Mouse (Mus musculus) mouse embryonic stem cell (cell line): ENCODE data around the gene Bco2.

Experiments used
- in situ Hi-C, 2 experiments: fragments of 300-500 bp; cut with MboI; formaldehyde crosslinking; loops; 1 replicate in 1 of 2; 3 replicates in 1 of 2; pipeline ENCODE4 v1.14.3; 2019 to 2020; ENCODE audit warnings: low sequenced_read_pairs in 2 of 2, low pct_unique_long_range_greater_than_20kb in 1 of 2, mixed read lengths in 1 of 2; ENCODE audit not compliant: unreplicated experiment in 1 of 2

Gene Bco2

DNA sequence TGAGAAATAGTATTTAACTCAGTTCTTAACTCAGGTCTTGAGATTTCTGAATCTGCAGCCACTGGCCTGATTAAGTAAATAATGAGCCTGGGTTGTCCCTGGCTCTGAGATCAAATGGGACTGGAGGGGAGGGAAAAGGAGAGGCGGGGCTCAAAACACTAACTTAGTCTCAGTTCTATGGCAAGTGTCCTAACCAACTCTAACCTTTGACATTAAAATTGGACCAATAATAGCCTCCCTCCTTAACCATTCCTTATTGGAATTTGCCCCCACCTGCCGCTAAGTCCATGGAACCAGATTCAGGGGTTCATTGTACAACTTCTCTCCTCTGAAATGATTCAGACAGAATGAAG lies at the start of gene Bco2:
TSS of gene Bco2 (minus strand) at position 88 of the 353 bp plus-strand sequence.
- in situ Hi-C loops, result no loop called here

DNA sequence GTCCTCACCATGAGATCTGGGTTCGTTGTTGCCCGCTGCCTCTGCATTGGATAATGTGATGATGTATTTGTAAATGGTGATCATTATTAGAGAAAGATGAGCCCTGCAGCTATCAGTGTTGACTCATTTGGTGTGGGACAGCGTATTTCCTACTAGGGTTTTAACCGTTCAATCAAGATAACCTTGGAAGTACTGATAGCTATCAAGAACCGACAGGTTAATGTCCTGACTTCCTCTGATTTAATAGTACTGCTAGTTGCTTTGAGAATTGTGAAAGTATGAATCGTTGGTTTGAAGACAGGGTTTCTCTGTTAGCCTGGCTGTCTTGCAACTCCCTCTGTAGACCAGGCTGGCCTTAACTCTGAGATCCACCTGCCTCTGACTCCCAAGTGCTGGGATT lies 49.4 kb upstream of the Bco2 start:
- in situ Hi-C loops, result no loop called here

DNA sequence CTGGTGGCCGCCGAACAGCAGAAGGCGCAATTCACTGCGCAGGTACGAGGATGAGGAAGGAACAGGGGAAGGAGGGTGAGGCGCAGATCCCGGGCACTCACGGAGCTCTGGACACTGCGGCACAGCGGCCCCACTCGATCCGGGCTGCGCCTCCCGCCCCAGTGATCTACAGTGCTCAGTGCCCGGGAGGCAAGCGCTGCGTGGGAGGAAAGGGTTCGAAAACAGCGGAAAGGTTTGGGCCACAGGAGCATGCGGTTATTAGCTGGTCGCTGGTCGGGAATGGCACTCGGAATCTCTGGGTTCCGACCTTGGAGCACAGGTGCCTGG lies 49.0 kb upstream of the Bco2 start:
- in situ Hi-C loops, result no loop called here

DNA sequence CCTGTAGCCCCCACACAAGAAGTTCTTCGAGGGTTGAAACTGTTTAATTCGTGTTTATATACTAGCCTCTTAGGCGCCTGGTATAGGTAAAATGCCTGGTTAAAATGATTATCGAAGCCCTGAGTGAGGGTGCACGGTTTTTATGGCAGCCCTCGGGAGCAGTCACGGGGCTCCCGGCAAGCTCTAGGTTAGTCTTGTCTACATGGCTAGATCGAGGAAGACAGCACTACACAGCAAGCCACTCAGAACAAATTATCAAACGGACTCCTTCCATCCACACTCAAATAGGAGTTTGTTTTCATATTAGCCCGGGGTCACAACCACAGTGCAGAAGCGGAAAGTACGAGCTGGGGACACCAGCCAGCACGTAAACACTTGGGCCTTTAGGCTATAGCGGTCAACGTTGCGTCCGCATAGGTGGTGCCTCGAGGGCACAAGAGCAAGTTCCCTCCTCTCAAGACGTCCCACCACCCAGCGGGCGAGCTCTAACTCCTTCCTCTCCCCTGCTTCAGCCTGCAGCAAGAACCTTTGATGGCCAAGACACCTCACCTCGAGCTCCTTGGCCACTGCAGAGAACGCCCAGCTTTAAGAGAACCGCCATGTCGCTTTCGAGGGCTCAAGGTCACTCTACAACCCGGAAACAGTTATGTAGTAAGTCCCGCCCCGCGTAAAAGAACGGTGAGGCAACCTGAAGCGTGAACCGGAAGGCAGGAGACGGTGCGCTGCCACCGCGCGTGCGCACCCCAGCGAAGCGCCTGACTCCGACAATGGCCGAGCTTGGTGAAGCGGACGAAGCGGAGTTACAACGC lies 48.4 kb upstream of the Bco2 start, which contains the start of the genes Sdhd and Timm8b:
TSS of gene Sdhd (minus strand) at position 624 of the 809 bp plus-strand sequence.
TSS of gene Timm8b (plus strand) at position 722 of the 809 bp plus-strand sequence.
- in situ Hi-C loops, result no loop called here

DNA sequence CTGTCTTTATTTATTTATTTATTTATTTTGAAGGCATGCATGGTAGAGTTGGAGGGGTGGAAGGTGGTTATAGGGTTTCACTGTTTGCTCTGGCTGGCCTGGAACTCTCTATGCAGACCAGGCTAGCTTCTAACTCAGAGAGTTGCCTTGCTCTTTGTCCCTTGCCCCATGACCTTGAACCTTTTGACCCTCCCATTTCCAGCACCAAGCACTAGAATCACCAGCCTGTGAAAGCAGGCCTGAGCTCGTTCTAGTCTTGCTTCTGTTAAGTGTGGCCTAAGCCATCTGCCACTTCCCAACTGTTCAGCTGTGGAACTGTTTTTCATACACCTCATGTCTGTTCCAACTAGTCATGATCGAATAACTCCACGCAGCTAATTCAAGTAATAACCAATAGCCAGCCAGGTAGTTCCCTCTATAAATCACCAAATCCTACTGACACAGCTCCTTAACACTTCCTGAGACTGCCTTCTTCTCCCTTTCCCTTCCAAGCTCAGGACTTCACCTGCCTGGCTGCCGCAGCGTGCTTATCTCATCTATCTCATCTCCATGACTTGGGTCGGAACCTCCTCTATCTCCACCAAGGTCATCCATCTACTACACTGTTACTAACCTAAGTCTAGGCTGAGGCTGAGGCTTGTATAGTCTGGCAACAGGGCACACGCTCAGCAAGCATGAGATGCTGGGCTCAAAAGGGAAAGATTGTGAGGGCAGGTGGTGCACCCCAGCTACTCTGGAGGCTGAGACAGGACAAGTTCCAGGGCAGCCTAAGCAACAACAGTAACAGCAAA lies 47.3 kb upstream of the Bco2 start:
- in situ Hi-C loops, result no loop called here

DNA sequence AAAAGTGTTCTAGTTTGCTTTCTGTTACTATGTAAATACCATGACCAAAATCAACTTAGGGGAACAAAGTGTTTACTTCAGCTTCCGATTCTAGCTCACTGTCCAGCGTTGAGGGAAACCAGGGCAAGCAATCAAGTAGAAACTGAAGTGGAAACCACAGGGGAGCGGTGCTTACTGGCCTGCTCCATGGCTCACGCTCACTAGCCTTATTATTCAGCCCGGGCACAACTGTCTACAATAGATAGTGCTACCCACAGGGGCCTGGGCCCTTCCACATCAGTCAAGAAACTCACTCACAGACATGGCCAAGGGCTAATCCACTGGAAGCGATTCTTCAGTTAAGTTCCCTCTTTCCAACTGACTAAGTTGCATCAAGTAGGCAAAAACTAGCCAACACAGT lies 46.6 kb upstream of the Bco2 start:
- in situ Hi-C loops, result no loop called here

DNA sequence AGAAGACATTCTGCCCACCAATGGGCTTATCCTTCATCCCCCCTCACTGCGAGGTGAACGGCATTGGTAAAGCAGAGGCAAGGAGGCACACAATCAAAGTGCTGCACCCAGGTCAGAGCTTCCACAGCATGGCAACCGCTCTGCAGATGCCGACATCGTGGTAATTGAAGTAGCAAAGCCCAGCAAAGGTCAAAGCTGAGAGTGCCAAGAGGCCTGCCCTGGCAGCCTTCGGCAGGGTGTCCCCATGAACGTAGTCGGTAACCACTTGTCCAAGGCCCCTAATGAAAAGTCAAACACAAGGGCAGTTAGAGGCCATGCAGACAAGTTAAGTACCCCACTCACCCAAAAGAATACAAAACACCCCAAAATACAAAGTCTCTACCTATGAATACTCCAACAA lies 42.0 kb upstream of the Bco2 start:
- in situ Hi-C loops, result no loop called here

DNA sequence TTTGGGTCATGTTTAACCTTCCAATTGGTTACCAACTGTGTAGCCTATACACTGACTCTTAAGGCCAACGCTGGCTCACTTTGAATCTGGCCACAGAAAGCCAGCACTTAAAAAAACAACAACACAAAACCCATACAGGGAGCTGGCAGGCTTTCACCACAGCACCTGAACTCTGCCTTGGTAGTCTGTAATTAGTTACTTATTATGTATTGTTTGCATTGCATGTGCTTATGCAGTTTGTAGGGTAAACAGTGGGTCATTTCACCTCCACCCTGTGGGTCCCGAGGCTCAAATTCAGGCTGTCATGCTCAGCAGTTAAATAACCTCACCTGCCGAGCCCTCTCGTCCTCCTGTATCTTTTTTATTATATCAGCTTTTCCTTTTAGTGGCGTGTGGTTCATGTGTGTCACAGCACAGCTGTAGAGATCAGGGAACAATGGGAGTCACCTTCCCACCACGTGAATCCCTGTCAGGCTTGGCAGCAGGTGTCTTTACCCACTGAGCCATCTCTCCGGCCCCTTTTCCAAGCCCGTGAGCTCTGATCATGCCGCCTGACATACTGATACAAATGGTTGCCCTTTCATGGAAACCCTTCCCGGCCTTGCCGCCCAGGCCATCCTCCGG lies 39.9 kb upstream of the Bco2 start:
- in situ Hi-C loops, result no loop called here

DNA sequence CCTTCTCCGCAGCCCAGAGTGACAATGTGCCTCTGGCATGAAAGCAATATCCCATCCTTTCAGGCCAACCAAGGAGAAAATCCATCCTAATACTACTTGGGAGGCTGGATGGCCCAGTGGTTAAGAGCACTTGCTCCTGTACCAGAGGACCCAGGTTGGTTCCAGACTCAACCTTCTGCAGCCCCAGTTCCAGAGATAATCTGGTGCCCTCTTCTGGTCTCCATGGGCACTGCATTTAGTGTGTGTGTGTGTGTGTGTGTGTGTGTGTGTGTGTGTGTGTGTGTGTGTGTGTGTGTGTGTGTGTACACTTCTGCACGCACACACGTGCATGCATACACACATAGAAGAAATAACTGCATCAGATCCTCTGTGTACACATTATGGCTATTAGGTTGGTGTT lies 38.6 kb upstream of the Bco2 start:
- in situ Hi-C loops, result no loop called here

DNA sequence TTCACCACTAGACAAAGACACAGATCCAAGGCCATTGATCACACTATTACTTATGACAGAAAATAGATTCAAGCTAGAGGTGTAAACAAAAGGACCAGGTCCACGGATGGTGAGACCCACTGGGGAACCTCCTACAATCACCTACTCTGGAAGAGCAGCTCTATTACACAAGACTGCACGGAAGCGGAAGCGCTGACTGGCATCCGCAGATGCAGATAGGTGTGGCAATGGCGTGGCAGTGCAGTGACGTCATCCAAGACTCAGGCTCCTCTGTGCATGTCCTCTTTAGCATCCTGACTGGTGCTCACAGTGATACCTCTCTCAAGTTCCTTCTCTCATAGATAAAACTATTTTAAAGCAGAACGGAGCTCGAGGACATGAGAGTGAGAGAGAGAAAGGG lies 38.0 kb upstream of the Bco2 start:
- in situ Hi-C loops, result no loop called here

DNA sequence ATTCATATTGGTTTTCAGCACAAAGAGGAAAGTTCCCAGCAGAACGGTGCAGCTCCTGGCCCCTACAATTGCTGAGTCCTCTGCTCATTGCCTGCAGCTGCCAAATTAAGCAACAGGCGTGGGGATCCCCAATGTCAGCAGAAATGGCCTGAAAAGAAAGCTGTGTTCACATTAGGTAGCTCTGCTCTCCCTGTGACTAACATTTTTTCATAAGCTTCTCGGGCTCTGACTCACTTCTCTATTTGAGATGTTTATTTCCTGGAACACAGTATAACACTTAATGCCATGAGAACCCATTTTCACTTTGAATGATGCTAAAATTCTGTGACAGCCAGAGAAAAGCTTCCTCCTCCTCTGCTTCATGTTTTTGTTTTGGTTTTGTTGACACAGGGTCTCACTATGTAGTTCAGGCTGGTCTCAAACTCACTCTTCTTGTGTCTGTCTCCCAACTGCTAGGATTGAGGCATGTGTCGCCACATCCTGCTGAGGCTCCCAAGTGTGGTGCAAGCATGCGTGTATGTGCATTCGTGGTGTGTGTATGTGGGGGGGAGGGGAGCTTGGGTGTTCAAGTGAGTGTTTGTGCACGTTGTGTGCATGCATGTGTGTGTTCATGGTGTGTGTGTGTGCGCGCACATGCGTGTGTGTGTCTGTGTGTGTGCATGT lies 36.0 kb upstream of the Bco2 start:
- in situ Hi-C loops, result no loop called here

DNA sequence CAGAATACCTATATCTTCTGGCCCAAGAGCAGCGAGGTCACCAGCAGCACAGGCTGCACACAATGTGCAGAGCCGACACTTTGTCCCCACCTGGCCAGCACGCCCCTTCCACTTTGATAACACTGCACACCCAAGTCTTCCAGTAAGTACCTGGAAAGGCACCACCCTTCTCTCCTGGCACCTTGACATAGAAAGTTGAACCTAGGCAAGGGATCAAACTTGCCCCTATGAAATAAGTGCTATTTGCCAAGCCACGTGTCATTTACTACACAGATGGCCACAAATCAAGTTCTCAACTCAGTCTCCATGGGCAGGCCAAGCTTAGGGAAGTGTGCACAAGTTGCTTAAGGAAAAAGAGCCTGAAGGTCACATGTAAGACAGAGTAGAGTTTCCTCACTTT lies 32.0 kb upstream of the Bco2 start:
- in situ Hi-C loops, result no loop called here

DNA sequence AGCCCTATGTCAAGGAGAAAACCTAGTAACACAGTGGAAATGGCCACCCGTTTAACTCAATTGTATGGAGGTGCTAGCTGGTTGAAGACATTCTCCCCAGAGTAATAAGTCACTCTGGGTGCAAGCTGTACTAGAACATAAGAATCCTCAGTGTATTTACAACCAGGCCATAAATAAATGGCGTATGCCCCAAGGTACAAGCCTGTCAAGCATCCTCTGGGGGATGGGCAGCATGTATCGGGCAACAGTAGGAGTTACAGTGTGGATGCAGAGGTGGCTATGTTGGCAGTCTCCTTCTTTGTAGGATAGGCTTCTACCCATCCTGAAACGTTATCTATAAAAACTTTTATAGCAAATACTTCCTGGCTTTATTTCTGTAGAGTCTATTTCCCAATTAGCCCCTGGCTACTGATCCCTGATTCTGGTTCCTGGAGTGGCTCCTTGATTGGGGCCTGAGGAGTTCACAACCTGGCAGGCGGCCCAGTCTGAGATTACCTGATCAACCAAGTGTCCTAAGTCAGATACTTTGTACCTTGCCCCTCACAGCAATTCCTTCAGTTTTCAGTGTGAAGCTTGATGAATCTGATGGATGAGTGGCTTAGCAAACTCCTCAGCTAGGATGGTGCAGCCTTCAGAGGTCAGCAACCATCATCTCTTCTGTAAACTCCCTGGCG lies 30.3 kb upstream of the Bco2 start:
- in situ Hi-C loops, result no loop called here

DNA sequence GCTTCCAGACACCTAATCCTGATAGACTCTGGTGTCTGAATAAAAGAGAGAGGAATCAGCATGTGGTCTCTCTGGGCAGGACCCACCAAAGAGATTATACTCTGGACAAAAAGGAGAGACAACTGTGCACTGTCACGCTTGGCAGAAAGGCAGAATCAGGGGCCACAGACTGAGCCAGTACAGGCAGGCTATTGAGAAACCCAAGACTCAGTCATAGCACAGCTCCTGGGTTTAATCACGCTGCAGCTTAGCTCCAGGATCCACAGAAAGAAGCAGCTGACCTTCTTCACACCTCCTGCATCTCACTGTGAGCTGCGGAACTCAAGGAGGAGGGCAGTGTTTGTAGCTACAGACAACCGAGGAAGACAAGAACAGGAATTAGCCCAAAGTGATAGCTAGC lies 25.4 kb upstream of the Bco2 start:
- in situ Hi-C loops, result no loop called here

DNA sequence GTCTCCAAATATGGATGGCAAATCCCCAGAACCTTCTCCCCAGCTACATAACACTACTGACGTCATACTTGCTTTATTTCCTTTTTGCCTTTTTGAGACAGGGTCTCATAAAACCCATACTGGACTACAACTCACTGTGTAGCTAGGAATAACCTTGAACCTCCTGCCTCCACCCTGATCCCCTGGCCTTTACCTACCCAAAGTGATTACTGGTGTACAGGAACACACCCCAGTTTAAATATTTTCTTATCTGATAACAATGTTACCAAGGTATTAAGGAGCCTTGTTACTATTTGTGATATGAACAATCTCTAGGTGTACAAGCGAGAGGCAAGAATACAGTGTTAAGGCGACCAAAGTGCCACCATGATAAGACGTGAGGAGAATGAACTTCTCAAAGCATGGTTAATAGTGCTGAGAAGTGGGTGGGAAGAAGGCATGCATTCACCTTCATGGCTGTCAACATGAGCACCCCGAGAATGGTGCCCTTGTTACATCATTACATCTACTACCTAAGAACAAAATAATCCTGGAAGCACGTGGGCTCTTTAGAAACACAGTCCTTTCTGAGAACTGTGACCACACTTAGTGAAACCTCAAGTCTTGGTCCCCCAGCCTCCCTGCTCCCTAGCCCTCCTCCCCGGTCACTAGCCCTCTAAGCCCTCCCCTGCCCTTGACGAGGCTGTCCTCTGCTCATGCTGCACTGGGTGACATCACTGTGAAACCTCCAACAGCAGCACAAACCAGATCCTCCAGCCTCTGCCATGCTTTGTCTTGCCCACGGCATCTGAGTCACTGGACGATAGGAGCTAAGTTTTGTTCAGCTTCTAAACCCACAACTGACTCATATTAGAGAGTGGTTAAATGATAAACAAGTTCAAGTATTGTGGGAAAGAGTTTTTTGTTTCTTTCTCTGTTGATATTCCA lies 14.9 kb upstream of the Bco2 start:
- in situ Hi-C loops, result no loop called here

DNA sequence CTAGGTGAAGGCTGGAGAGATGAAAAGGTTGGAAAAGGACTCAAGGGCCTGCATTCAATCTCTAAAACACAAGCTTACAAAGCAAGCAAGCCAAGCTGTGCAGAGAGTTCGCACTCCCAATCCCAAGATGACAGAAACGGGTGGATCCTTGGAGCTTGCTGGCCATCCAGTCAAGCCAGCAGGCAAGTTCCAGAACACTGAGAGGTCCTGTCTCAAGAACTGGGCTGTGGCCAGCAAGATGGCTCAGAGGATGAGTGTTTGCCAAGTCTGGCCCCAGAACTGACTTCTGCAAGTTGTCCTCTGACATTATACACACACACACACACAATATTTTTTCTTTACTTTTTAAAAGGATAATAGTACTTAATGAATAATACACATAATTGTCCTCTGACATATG lies 12.9 kb upstream of the Bco2 start:
- in situ Hi-C loops, result no loop called here

DNA sequence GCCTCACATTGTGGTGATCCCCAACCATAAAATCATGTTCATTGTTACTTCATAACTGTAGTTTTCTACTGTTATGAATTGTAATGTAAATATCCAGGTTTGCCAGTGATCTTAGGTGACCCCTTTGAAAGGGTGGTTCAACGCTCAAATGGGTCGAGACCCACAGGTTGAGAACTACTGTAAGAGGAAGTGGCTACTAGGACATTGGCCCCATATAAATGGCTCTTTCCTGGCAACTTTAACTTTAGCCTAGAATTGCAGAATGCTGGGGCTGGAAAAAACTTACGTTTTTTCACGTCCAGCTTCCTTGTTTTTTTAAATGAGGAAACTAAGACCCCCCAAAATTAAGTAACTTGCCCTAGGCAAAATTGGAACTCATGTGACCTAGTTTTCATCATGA lies 12.4 kb upstream of the Bco2 start:
- in situ Hi-C loops, result no loop called here

DNA sequence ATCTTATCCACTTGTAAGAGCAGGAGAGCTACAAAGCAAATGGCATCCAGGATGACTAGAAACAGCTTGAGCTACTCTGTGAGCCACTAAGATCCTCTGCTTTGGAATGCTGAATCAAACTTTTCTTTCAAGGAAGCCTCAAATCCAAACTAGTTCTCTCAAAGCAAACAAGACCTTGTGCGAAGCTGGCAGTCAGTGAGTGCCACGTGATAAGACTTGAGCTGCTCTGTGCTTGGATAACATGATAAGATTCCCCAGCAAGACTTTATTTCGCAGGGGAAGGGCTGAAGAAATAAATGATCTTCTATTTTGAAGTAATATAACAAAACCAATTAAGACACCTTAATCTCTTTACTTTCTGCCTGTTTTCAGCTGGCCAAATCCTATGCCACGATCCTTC lies 11.0 kb upstream of the Bco2 start:
- in situ Hi-C loops, result no loop called here
